Mouse (Mus musculus) G1E (cell line): ENCODE data around the gene Nit2. TPM values are rescaled to one million over a fixed set of nuclear protein-coding genes. Genes with fewer than 3 reads are reported as not detected.
A peak's percentile ranks its signal among the peaks of the same experiment; 100 is the strongest.

Experiments
- ATAC-seq: 2 replicates; pipeline ENCODE4 v1.8.0; 2016; ENCODE audit warnings: mild to moderate bottlenecking; ENCODE audit not compliant: insufficient number of reproducible peaks, poor library complexity, low FRiP score, severe bottlenecking; ENCODE audit errors: extremely low read depth
- DNase-seq: peaks from one replicate; pipeline ENCODE4 v3.0.0; 2012; ENCODE audit warnings: low spot score
- H3K27me3 ChIP-seq: 2 replicates; pipeline ENCODE4 v1.6.1; 2012; ENCODE audit warnings: mild to moderate bottlenecking, low read length, inconsistent platforms; ENCODE audit not compliant: insufficient read depth
- H3K36me3 ChIP-seq: replicated peaks from 2 replicates; pipeline ENCODE3; 2012; ENCODE audit warnings: mild to moderate bottlenecking, inconsistent platforms
- H3K4me1 ChIP-seq: 2 replicates; pipeline ENCODE4 v1.6.1; 2012; ENCODE audit warnings: low read depth, low read length, inconsistent platforms, mixed read lengths; ENCODE audit not compliant: insufficient read depth
- H3K4me3 ChIP-seq: 2 replicates; pipeline ENCODE4 v1.5.1; 2012; ENCODE audit warnings: low read depth, mild to moderate bottlenecking, inconsistent platforms, low read length, moderate library complexity, mixed read lengths
- H3K9me3 ChIP-seq: replicated peaks from 2 replicates; pipeline ENCODE4 v1.6.1; 2012; ENCODE audit warnings: inconsistent platforms
- CTCF ChIP-seq: IDR thresholded peaks from 2 replicates; pipeline ENCODE4 v1.5.1; 2012; ENCODE audit warnings: low read depth, low read length, inconsistent platforms, mixed read lengths
- GATA1 ChIP-seq: IDR thresholded peaks from 2 replicates; pipeline ENCODE4 v1.6.1; 2012; ENCODE audit warnings: borderline replicate concordance, low read length, inconsistent platforms, mixed read lengths
- GATA2 ChIP-seq: IDR thresholded peaks from 2 replicates; pipeline ENCODE4 v1.6.1; 2012; ENCODE audit warnings: low read depth, low read length, inconsistent platforms, borderline replicate concordance
- POLR2AphosphoS5 ChIP-seq: IDR thresholded peaks from 2 replicates; pipeline ENCODE4 v1.6.1; 2012; ENCODE audit warnings: low read depth, low read length, inconsistent platforms; ENCODE audit not compliant: insufficient replicate concordance
- TAL1 ChIP-seq: conservative IDR thresholded peaks from 2 replicates; pipeline ENCODE4 v1.6.1; 2012; ENCODE audit warnings: low read depth, low read length, inconsistent platforms, mixed read lengths
- polyA plus RNA-seq: library from polyadenylated mRNA; stranded (reverse); fragments of >175 nt; gene quantifications from 2 replicates; pipeline ENCODE4 v1.2.3, GENCODE M21; 2012
- total RNA-seq, 2 experiments: library from RNA; stranded (forward) in 1 of 2; stranded (reverse) in 1 of 2; fragments of 200-1000 nt in 1 of 2; fragments of >200 nt in 1 of 2; fragmentation: Nextera tagmentation in 1 of 2; gene quantifications; 2 replicates each; pipeline ENCODE4 v1.2.3; 2014 to 2017

Nit2 gene
- total and polyA plus RNA-seq, 3 experiments: 6.1 to 41.0 (median 39.6) TPM

DNA sequence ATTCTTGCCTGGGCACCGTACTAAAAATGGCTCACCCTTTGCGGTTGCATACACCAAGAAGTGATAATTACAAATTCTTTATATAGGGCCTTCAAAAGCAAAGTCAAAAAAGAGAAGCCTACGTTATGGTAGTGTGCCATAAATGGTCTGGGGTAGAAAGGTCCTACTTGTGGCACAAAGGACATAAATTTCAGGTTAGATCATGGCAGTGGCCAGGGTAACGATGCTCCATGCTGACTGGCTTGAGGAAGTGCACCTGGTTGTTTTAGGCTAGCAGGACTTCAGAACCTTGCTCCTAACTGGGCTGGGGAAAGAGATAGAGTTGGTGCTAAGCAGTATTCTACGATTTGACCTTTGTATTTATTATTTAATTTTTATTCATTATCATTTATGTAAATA lies 372 bp upstream of the Nit2 start:
- DNase-seq: no peak
- Histone ChIP-seq H3K27me3 (no peaks in the 10 kb centered on the region), H3K36me3 (peaks cover 58% of the 10 kb centered on the region), H3K9me3 (no peaks in the 10 kb centered on the region), H3K4me3 (peak overlapping the region; percentile 95), H3K4me1 (peaks cover 19% of the 10 kb centered on the region)
- TF ChIP-seq POLR2AphosphoS5 (no peak), GATA2 (no peak), CTCF (no peak)
- ATAC-seq: no peak

DNA sequence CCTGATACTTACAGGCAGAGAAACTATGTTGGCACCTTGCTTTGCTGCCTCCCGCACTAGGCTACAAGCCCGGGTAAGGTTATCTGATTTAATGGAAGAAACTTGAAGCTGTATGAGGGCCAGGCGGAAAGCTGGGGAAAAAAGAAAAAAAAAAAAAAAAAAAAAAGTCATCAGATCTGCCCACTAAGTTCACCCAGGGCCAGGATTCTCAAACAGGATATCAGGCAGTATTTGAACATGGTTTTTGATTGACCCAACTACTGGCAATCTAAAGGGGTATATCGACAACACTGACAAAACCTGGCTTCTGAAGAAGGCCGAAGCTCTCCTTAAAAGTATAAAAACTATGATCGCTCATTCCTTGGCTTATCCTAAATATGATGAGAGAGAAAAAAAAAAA lies 1.1 kb downstream of the Nit2 start:
- peak overlapping the region; percentile 13; the same call in 1 of the 2 replicates for H3K4me3 ChIP-seq
- TF ChIP-seq POLR2AphosphoS5 (no peak), CTCF (no peak)
- DNase-seq: no peak
- no peak for ATAC-seq
- H3K9me3 ChIP-seq: no peaks in the 10 kb centered on the region
- peaks cover 63% of the 10 kb centered on the region for H3K36me3 ChIP-seq
- no peaks in the 10 kb centered on the region for H3K27me3 ChIP-seq
- peaks cover 19% of the 10 kb centered on the region for H3K4me1 ChIP-seq

GRCm38 (mm10) chr16:57165157-57165556 lies 2.0 kb downstream of the Nit2 start:
- no peaks in the 10 kb centered on the region for H3K9me3 ChIP-seq
- no peak overlapping the region for H3K4me3 ChIP-seq
- no peaks in the 10 kb centered on the region for H3K27me3 ChIP-seq
- peaks cover 19% of the 10 kb centered on the region for H3K4me1 ChIP-seq
- H3K36me3 ChIP-seq: peaks cover 64% of the 10 kb centered on the region
- ATAC-seq (no peak), DNase-seq (no peak)
- TF ChIP-seq POLR2AphosphoS5 (no peak), TAL1 (no peak), GATA1 (no peak), CTCF (no peak), GATA2 (no peak)

GRCm38 (mm10) chr16:57163694-57164093 lies 3.4 kb downstream of the Nit2 start:
- no peak for DNase-seq
- H3K4me3 ChIP-seq: no peak overlapping the region
- no peaks in the 10 kb centered on the region for H3K9me3 ChIP-seq
- H3K4me1 ChIP-seq: peaks cover 19% of the 10 kb centered on the region
- H3K36me3 ChIP-seq: peaks cover 76% of the 10 kb centered on the region
- H3K27me3 ChIP-seq: no peaks in the 10 kb centered on the region
- TF ChIP-seq POLR2AphosphoS5 (no peak), GATA1 (no peak), CTCF (no peak), TAL1 (no peak), GATA2 (no peak)
- ATAC-seq: no peak

- no peak for TF ChIP-seq GATA1
- no peak for TF ChIP-seq GATA2
- ATAC-seq (no peak), DNase-seq (no peak)
- peaks cover 79% of the 10 kb centered on the region for H3K36me3 ChIP-seq
- no peaks in the 10 kb centered on the region for H3K27me3 ChIP-seq
- H3K9me3 ChIP-seq: no peaks in the 10 kb centered on the region
- peaks cover 18% of the 10 kb centered on the region for H3K4me1 ChIP-seq
- no peak overlapping the region for H3K4me3 ChIP-seq
These were observed 4.3 kb downstream of the Nit2 start for GRCm38 (mm10) chr16:57162841-57163240.

- Histone ChIP-seq H3K4me3 (no peak overlapping the region), H3K9me3 (no peaks in the 10 kb centered on the region), H3K36me3 (peaks cover 93% of the 10 kb centered on the region), H3K27me3 (no peaks in the 10 kb centered on the region), H3K4me1 (peaks cover 10% of the 10 kb centered on the region)
- DNase-seq (no peak), ATAC-seq (no peak)
- TF ChIP-seq CTCF: no peak
- no peak for TF ChIP-seq POLR2AphosphoS5
- no peak for TF ChIP-seq TAL1
- TF ChIP-seq GATA1: no peak
- no peak for TF ChIP-seq GATA2
These were observed 7.3 kb downstream of the Nit2 start for GRCm38 (mm10) chr16:57159835-57160234.

DNA sequence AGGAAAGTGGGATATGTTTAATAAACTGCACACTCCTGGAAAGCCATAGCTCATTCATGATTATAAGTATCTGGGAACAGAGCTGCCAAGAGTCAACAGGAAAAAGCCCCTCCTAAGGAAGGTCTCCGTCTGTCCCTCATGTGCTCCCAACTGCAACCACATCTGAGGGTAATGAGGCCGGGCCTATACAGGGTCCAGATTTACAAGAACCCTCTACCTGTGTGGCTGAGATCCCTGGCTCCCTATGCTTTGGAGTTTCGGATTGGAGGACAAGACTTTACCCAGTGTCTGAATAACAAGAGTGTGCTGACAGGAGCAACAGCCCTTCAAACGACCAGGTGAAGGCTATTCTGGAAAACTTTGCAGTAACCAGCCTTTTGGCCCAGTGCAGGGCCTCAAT lies 9.4 kb downstream of the Nit2 start:
- H3K4me1 ChIP-seq: peaks cover 13% of the 10 kb centered on the region
- ATAC-seq (no peak), DNase-seq (no peak)
- no peaks in the 10 kb centered on the region for H3K27me3 ChIP-seq
- no peak for TF ChIP-seq GATA1
- TF ChIP-seq CTCF: no peak
- no peak for TF ChIP-seq TAL1
- no peak for TF ChIP-seq POLR2AphosphoS5
- no peaks in the 10 kb centered on the region for H3K9me3 ChIP-seq
- H3K36me3 ChIP-seq: peaks cover 88% of the 10 kb centered on the region
- H3K4me3 ChIP-seq: no peak overlapping the region
